Mouse (Mus musculus): Measurements from ENCODE around the gene Plbd1.

DNA sequence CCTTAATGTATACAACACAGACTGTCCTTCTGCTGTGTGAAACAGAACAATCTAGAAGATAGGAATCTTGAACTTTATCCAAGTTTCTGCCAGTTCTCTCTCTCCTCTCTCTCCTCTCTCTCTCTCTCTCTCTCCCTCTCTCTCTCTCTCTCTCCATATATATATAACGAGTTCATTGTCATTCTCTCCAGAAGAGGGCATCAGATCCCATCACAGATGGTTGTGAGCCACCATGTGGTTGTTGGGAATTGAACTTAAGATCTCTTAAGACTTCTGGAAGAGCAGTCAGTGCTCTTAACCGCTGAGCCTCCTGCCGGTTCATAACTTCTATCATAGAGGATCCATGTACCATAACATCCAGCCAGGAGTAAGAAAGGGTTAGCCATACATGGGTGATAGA, 26.7 kb downstream of the Plbd1 start:
- peak; percentile 31 for TF ChIP-seq CTCF (IDR thresholded peaks at IDR 0.05; ENCODE audit: low read depth)
- TF ChIP-seq EP300 (IDR thresholded peaks at IDR 0.05; ENCODE audit: low read depth) = no peak

Measured in liver, postnatal 0 days (tissue).